Mouse (Mus musculus) v-Abl transformed pro-B cells (cell line): ENCODE data around the gene Cyren.

Experiments used
- in situ Hi-C, 2 experiments: fragments of 400-800 bp; cut with MboI; formaldehyde crosslinking; loops; one replicate each; pipeline ENCODE4 v1.15.1; 2025; ENCODE audit not compliant: unreplicated experiment in 2 of 2

Cyren gene

DNA sequence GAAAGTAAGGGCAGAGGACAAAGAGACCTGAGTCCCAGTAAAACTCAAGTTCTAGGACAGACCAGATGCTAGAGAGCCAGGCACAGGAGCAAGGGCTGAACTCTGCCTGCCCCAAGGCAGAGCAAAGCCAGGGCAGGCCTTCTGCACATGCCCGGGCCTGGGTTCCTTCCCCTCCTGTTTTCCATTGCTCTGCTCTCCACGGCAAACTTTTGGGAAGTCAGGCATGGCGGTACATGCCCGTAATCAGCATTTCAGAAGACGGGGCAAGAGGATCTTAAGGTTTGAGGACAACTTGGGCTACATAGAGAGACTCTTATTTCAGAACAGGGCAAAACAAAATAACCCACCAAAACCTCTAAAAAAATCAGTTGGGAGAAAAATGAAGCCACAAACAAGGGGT, 7.7 kb downstream of the Cyren start:
- in situ Hi-C loops = loop anchor here in 1 of 2 experiments (10.0 to 25.0 kb wide), 2 partner anchors 395 to 1608 kb away; partner anchors contain the start of gene Bpgm

DNA sequence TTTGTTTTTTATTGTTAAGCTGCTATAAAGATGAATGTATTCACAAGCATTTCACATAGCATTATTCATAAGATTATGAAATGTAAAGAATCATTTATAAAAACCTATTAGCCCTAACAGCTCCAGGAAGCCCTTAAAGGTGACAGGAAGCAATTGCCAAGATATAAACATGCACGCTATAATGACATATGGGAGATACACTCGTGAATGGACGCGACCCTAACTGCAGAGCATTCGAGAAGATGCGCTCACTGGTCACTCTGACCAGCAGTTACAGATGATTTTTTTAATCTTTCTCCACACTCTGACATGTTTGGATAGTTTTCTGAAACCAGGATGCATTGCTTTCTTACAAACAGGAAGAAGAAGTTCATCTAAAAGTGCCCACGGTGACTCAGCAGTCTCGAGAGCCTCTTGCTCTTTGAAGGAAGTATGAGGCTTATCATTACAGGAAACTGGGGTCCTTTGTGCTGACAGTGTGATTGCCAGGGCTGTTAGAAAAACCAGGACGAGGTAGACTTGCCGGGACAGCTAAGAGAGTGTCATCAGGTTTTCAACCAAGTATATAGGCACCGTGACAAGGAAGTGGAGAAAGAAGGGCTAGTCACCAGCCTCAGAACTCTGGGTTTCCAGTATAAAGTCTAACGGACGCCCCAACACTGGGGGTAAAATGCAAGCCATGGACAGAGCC, 8.5 kb downstream of the Cyren start:
- in situ Hi-C loops = loop anchor here in 1 of 2 experiments (25.0 kb wide), 1 partner anchor 1607 kb away; no protein-coding TSS in a partner anchor

DNA sequence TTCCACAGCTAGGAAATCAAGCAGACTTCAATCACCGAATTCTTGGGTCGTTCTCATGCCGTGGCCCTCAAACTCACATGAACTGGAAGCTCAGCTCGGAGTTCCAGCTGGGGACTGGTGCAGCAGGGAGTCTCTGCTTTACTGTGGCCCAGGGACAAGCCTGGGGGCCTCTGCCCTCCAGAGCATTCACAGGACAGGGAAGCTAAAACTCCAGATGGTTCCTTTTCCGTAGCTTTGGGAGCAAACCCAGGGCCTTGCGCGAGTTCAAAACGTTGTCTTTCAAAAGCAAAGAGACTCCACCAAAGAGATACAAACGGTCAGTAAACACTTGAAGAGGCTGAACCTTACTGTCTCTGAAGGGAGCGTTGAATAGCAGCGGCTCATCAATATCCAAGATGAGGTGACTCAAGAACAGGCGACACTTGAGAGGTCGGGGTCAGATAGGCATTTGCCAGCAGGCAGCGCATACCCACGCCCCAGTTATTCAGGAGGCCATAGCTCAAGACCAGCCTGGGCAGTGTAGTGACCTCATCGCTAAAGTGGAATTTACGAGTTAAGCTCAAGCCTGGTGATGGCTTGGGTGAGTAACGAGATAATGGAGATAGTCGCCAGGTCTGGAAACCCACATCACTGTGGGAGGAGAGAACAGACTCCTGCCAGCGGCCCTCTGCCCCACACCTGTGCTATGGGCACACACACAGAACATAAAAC, 9.2 kb downstream of the Cyren start:
- in situ Hi-C loops = loop anchor here in 1 of 2 experiments (25.0 kb wide), 1 partner anchor 1606 kb away; no protein-coding TSS in a partner anchor

DNA sequence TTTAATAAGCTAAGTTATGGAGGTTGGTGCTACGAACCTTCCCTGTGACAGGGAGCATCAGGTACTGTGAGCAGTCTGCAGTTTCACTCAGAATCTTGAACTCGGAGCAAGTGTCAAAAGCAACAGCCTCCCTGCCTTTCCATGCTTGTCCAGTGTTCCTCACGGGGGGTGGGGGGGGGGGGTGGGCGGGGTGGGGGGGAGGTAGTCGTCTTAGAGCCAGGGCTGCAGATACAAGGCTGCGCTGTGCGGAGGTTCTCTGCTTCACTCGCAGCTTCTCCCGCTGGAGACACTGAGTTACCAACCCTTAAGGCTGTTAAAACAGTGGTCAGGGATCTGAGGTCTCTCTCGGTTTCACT, 9.9 kb downstream of the Cyren start:
- in situ Hi-C loops = loop anchor here in 1 of 2 experiments (25.0 kb wide), 1 partner anchor 1606 kb away; no protein-coding TSS in a partner anchor

DNA sequence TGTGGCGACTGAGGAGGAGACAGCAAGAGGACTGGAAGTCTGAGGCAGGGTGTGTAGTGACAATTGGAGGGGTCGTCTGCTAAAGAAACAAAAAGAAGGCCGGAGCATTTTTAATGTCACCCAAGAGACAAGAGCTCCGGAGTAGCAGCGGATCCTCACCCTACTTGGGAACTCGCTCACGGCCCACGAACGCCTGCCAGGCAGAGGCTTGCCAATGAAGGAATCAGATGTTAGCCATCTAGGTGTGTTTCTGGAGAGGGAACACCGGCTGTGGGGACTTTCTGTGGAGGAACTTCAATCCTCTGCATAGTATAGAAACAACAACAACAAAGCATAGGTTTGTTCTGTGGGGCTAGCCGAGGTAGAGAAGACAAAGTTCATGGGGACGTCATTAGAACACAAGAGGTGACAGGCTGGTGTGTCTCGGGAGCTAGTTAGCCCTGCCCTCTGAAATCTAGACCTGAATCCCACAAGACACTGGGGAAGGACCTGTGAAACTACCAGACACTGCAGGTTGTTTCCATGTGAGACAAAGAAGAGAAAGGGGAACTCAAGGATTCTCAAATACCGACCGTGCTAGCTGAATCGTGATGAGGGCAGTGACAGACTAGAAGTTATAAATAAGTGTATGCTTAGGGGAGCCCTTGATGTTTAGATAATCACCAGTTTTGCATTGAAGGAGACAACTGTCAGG, 10.4 kb downstream of the Cyren start:
- in situ Hi-C loops = loop anchor here in 1 of 2 experiments (25.0 kb wide), 1 partner anchor 1605 kb away; no protein-coding TSS in a partner anchor

DNA sequence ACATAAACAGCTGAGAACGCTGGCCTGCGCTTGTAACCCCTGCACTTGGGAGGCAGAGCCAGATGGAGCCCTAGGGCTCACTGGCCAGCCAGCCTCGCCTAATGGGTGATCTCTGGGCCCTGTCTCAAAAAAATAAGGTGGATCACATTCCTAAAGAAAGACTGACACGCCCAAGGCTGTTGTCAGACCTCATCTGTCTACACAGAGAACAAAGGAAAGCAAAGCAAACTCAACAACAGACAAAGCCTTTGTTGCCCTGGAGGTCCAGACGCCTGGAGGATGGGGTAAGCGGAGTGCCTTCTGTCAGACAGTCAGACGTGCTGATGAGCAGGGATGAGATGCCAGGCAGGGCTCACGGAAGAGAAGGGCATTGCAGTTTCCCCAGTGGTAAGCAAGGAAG, 11.1 kb downstream of the Cyren start:
- in situ Hi-C loops = loop anchor here in 1 of 2 experiments (25.0 kb wide), 1 partner anchor 1604 kb away; no protein-coding TSS in a partner anchor

DNA sequence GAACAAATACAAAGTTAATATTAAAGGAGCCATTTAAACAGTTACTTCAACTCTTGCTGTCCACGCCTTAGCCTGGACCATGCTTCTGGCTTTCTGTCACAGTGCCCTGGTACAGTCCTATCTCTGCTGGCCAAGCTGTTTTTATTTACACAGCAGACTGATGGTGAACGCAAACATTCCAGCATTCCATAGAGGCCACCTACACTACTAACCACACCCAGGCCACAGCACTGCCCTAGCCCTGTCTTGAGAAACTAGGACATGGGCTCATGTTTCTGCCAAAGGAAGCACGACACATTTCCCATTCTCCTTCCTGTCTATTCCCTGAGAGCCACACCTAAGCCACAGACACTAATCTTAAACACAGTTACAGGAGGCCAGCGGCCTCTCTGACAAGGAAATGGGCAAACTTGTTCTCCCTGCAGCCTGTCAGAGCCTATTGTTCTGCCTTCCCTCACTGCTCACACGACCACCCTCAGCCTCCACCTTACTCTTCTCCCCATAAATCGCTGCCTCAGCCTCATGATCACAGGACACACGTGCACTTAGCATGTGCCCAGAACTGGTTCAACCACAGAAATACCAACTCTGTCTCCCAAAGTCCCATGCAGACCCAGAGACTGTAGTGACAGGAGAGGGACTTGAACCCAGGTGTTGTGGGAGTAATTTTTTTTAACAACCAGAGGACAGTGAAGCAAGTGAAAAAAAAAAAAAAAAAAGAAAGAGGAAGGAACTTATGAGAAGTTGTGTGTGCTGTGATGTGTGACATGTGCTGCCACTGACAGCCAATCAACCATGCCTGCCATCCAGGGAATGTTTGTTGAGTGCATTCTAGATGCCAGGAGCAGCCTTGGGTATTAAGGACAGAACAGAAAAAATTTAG, 11.9 kb downstream of the Cyren start:
- in situ Hi-C loops = loop anchor here in 1 of 2 experiments (25.0 kb wide), 1 partner anchor 1604 kb away; no protein-coding TSS in a partner anchor

DNA sequence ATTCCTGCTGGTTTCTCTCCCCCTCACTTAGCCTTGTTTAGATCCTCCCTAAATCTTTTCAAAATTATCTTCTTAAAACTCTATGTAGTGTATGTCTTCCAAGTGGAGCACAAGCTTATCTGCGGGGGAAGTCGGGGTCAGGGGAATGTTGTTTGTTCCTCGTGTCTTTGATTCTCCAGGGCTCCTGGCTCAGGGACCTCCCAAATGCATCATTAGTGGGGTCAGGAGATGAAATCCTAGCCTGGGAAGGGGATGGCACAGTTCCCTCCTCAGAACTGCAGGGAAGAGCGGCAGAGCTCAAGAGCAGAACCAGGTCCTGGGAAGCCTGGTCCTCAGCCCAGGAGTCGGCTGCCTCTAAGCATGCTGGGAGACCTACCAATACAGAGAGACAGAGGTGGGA, 12.6 kb downstream of the Cyren start:
- in situ Hi-C loops = loop anchor here in 1 of 2 experiments (25.0 kb wide), 1 partner anchor 1603 kb away; no protein-coding TSS in a partner anchor

DNA sequence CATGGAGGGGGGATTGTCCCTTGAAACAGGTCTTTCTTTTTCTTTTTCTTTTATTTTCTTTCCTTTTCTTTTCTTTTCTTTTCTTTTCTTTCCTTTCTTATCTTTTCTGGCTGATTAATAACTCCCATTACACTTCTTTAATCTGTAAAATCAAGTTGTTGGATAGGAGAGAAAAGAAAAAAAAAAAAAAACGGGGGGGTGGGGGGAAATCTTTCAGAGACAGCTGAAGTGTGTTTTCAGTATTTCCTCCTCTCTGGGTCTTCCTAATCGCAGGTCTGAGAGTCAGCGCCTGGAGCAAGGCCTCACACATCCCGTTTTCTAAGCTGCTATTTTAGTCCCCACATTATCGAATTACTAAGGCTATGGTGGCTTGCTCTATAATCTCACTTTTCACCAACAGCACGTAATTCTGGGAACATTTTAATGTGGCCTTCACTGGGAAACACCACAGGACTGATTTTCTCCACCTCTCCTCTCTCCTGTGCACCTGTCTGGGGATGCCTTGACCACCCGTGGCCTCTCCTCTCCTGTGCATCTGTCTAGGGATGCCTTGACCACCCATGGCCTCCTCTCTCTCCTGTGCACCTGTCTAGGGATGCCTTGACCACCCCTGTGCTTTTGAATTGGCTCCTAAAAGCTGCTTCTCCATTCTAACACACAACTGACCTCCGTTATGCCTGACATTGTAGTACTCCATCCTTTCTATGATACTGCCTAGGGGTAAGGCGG, 13.9 kb downstream of the Cyren start:
- in situ Hi-C loops = loop anchor here in 1 of 2 experiments (25.0 kb wide), 1 partner anchor 1602 kb away; no protein-coding TSS in a partner anchor

DNA sequence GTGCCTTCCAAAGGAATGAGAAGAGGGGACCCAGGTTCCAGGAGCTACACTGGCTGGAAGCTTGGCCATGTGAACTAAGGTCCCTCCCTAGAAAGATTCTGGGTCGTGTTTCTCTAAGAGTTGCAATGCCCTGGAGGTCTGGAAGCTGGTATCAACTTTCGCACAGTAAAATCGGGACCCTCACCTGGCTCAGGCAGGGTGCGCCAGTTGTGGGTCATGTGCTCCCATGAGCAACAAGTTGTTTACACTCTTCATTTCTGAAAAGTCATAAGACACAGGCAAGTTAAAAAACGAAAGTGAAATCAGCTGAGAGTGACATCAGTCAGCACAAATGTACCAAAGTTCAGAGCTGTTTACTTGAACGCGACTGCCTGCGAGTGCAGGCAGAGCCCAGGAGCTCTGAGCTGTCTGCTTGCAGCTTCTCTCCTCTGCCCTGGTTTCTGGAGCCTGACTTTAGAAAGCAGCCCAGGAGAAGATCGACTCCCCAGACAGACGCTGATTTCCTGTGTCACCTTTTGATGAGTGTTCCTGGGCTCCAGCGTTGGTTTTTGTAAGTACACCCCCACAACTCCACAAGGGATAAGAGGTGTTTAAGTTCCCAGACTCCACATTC, 15.0 kb downstream of the Cyren start, which contains the start of gene Tmem140:
Gene Tmem140 (plus strand): TSS at position 356 of the 613 bp plus-strand sequence.
- in situ Hi-C loops = loop anchor here in 1 of 2 experiments (25.0 kb wide), 1 partner anchor 1601 kb away; no protein-coding TSS in a partner anchor

DNA sequence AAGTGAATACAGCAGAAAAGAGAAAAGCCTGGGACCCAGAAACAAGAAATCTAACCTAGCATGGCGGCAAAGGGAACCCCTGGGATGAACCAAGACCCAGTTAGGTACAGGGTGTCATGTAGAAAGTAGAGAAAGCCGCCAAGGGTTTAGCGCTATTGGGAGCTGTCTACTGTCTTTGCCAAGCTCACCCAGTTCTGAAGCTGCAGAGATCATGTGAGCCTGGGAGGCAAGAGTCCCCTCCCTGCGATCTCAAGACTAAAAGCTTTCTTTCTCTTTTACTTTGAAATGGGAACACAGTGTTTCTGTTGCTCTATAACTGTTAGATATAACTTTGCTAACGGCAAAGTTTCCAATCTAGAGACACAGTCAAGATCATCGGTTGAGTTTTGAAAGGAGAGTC, 15.5 kb downstream of the Cyren start:
- in situ Hi-C loops = loop anchor here in 1 of 2 experiments (25.0 kb wide), 1 partner anchor 1600 kb away; no protein-coding TSS in a partner anchor

DNA sequence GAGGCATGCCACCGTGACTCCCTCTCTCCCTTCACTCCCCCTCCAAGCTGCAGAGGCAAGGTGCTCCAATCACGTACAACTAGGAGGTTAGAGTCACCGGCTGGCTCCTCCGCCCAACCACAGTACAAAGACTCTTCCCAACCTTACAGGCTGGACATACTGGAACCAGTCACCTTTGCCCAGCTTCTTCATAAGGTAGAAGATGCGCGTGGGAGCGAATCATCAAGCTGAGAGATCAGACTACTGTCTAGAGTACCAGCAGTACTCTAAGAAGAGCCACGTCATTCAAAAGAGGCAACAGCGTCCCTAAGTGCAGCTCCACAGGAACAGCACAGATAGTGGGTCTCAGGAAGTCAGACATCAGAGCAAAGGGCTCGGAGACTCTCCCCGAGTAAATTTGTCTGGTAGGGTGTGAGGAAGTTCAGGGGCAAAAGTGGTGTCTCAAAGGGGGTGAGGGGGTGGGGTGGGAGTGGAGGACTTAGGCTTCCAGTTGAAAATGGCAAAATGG, 16.3 kb downstream of the Cyren start:
- in situ Hi-C loops = loop anchor here in 1 of 2 experiments (25.0 kb wide), 1 partner anchor 1599 kb away; no protein-coding TSS in a partner anchor

DNA sequence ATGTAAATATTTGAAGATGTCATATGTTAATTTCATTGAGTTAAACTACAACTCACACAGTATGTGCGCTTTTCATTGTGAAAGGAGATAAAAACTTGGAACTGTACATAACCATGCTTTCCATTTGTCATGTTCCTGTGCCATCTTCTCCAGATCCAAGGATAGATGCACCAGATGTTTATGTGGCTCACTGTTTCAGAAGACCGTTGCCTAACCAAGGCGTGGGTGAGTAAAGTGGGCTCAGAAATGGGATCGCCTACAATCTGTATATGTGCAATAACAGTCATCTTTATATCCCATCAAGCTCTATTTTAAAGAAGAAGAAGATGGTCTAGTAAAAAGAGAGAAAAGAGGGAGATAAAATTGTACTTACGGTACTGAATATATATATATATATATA, 45.5 kb downstream of the Cyren start:
- in situ Hi-C loops = no loop called here

DNA sequence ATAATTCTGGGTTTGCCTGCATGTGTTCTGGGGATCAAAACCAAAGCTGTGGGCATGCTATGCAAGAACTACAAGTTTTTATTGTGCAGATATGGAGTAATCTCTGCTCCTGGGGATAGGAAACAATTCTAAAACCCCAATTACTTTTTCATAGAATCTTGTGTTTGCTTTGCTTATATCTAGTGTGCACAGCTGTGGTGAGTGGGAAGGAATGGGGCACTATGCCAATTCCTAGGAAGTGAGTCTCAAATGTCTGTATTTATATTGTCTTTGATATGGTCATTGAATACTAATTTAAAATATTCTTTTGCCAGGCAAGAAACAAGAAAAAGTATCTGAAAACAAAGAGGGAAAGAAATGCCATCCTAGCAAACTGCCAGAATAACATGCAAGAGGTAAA, 53.5 kb downstream of the Cyren start:
- in situ Hi-C loops = no loop called here
